Mouse (Mus musculus) ES-E14 (cell line): ENCODE results near the gene Slc30a3. TPM values are rescaled to one million over a fixed set of nuclear protein-coding genes. Genes with fewer than 3 reads are reported as not detected.

Source experiments
- DNase-seq: peaks from one replicate; pipeline ENCODE4 v3.0.0-alpha.2; 2013; ENCODE audit warnings: low read depth, low spot score
- H3K27ac ChIP-seq: 2 replicates; pipeline ENCODE4 v1.5.1; 2012; ENCODE audit warnings: low read depth, mild to moderate bottlenecking, low read length, moderate library complexity, mixed read lengths; ENCODE audit not compliant: poor library complexity, insufficient read depth, severe bottlenecking
- H3K36me3 ChIP-seq: 2 replicates; pipeline ENCODE4 v1.6.1; 2012; ENCODE audit warnings: mild to moderate bottlenecking, low read length, moderate library complexity, mixed read lengths; ENCODE audit not compliant: control insufficient read depth, poor library complexity, insufficient read depth, severe bottlenecking
- H3K4me1 ChIP-seq, 2 experiments: fragments of 150-350 bp in 1 of 2; sonication (generic) in 1 of 2; 2 replicates each; pipeline ENCODE4 v1.6.1; 2012; ENCODE audit warnings: low read length in 2 of 2, mild to moderate bottlenecking in 1 of 2, mixed read lengths in 1 of 2; ENCODE audit not compliant: control insufficient read depth in 2 of 2, insufficient read depth in 2 of 2, poor library complexity in 1 of 2
- H3K4me3 ChIP-seq, 2 experiments: fragments of 150-350 bp in 1 of 2; sonication (generic) in 1 of 2; 2 replicates each; pipeline ENCODE4 v1.5.1; 2012; ENCODE audit warnings: low read length in 2 of 2, low read depth in 1 of 2, mild to moderate bottlenecking in 1 of 2, mixed read lengths in 1 of 2; ENCODE audit not compliant: insufficient read depth in 1 of 2, poor library complexity in 1 of 2, severe bottlenecking in 1 of 2
- H3K9ac ChIP-seq: 2 replicates; pipeline ENCODE4 v1.6.1; 2012; ENCODE audit warnings: low read depth, mild to moderate bottlenecking, low read length, mixed read lengths; ENCODE audit not compliant: poor library complexity, insufficient read depth, severe bottlenecking
- H3K9me3 ChIP-seq: fragments of 150-350 bp; sonication (generic); 2 replicates; pipeline ENCODE4 v1.6.1; 2012; ENCODE audit warnings: low read depth, mild to moderate bottlenecking, low read length; ENCODE audit not compliant: control insufficient read depth, insufficient read depth
- CHD2 ChIP-seq: IDR thresholded peaks from 2 replicates; pipeline ENCODE4 v1.6.1; 2014; ENCODE audit warnings: mild to moderate bottlenecking, low read depth, low read length, inconsistent platforms
- HCFC1 ChIP-seq: IDR thresholded peaks from 2 replicates; pipeline ENCODE4 v1.6.1; 2012; ENCODE audit warnings: low read length, inconsistent platforms, borderline replicate concordance; ENCODE audit not compliant: insufficient read depth
- MAFK ChIP-seq: IDR thresholded peaks from 2 replicates; pipeline ENCODE4 v1.6.1; 2014; ENCODE audit warnings: mild to moderate bottlenecking, low read depth, low read length, inconsistent platforms; ENCODE audit not compliant: insufficient read depth
- ZC3H11A ChIP-seq: IDR thresholded peaks from 2 replicates; pipeline ENCODE4 v1.6.1; 2012; ENCODE audit warnings: low read depth, mild to moderate bottlenecking, inconsistent platforms, low read length, borderline replicate concordance
- ZNF384 ChIP-seq: IDR thresholded peaks from 2 replicates; pipeline ENCODE4 v1.6.1; 2012; ENCODE audit warnings: low read depth, low read length, inconsistent platforms
- in situ Hi-C, 2 experiments: fragments of 600-800 bp; cut with MboI; formaldehyde crosslinking; loops; one replicate each; pipeline ENCODE4 v1.15.1; 2025; ENCODE audit warnings: low sequenced_read_pairs in 2 of 2, inconsistent platforms in 1 of 2; ENCODE audit not compliant: unreplicated experiment in 2 of 2
- total RNA-seq: library from RNA; depleted of rRNA; stranded (reverse); fragments of 300-350 nt; gene quantifications from 2 replicates; pipeline ENCODE4 v1.2.3, GENCODE M21; 2012

Slc30a3 gene
- total RNA-seq, 1 experiment: 1.5 TPM

DNA sequence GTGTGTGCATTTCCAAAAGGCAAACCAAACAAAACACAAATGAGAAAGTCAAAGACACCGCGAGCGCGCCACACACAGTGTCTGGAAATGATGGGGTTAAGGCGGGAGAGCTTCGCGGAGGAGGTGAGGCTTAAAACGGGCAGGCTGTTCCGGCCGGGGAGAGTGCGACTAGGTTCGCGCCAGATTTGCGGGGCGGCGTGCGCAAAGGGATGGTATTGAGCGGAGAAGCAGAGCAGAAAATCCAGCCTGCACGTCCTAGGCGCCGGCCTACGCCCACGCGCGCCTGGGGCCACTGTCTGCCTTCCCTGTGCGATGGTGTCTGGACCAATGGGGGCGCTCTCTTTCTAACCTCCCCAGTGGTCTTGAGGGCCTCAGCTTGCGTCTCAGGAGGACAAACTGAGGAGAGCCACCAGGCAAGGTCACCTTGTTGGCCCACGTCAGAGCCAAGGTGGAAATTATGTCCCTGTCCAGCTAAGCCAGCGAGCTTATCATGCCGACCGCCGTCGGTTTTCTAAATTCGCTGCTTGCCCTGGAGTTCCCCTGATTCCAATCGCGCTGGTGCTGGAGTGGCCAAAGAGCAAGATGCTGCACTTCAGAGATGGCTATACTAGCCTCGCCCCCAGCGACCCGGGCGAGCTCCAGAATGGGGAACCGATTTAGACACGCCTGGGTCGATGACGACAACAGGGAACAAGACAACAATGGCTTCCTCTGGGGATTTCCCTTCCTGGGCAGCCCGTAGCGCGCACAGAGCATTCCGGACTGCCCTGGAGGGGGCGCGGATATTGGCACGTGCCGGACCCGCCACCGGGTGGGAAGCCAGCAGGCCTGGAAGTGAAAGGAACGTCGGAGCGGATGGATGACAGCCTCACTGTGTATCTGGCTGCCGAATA, 13.0 kb downstream of the Slc30a3 start:
- TF ChIP-seq HCFC1: no peak
- TF ChIP-seq MAFK: no peak
- TF ChIP-seq ZNF384: no peak
- no peak for TF ChIP-seq ZC3H11A
- TF ChIP-seq CHD2: no peak
- peak overlapping the region; percentile 36 for H3K9ac ChIP-seq
- H3K27ac ChIP-seq: no peak overlapping the region
- H3K36me3 ChIP-seq: no peaks in the 10 kb centered on the region
- no peaks in the 10 kb centered on the region for H3K9me3 ChIP-seq
- peak overlapping the region; percentile 71 to 92 for H3K4me3 ChIP-seq
- no peak for DNase-seq
- in situ Hi-C loops: no loop called here
- peaks cover 2 to 6% of the 10 kb centered on the region in 2 experiments; a peak in 2 of 4 replicates for H3K4me1 ChIP-seq

- Histone ChIP-seq H3K36me3 (no peaks in the 10 kb centered on the region), H3K4me1 (peaks cover 2 to 6% of the 10 kb centered on the region in 2 experiments; a peak in 2 of 4 replicates), H3K9me3 (no peaks in the 10 kb centered on the region), H3K9ac (peak overlapping the region; percentile 36; the same call in 1 of the 2 replicates), H3K4me3 (peak overlapping the region; percentile 71 to 92; a peak in 3 of 4 replicates), H3K27ac (no peak overlapping the region)
- no peak for TF ChIP-seq CHD2
- in situ Hi-C loops: no loop called here
- no peak for DNase-seq
Measured at GRCm38 (mm10) chr5:31094100-31094798, 13.8 kb downstream of the Slc30a3 start.

- H3K4me3 ChIP-seq: peak overlapping the region; percentile 71 to 92
- H3K4me1 ChIP-seq: peaks cover 2 to 8% of the 10 kb centered on the region in 2 experiments; a peak in 2 of 4 replicates
- in situ Hi-C loops: no loop called here
- H3K9ac ChIP-seq: peak overlapping the region; percentile 61
- TF ChIP-seq MAFK (no peak), ZC3H11A (no peak), ZNF384 (no peak), HCFC1 (no peak), CHD2 (no peak)
- no peak for DNase-seq
- no peak overlapping the region for H3K27ac ChIP-seq
- H3K9me3 ChIP-seq: no peaks in the 10 kb centered on the region
- H3K36me3 ChIP-seq: no peaks in the 10 kb centered on the region
Measured at GRCm38 (mm10) chr5:31093151-31094041, 14.6 kb downstream of the Slc30a3 start.

- H3K27ac ChIP-seq: no peak overlapping the region
- peak overlapping the region; percentile 61 for H3K9ac ChIP-seq
- no peak for TF ChIP-seq HCFC1
- TF ChIP-seq CHD2: no peak
- no peak for TF ChIP-seq ZC3H11A
- no peak for TF ChIP-seq MAFK
- no peak for TF ChIP-seq ZNF384
- peaks cover 2 to 8% of the 10 kb centered on the region in 2 experiments; a peak in 2 of 4 replicates for H3K4me1 ChIP-seq
- H3K4me3 ChIP-seq: peak overlapping the region; percentile 71 to 92
- no peak for DNase-seq
- in situ Hi-C loops: no loop called here
- no peaks in the 10 kb centered on the region for H3K36me3 ChIP-seq
- no peaks in the 10 kb centered on the region for H3K9me3 ChIP-seq
Measured at GRCm38 (mm10) chr5:31092231-31092975, 15.6 kb downstream of the Slc30a3 start.
